Mouse (Mus musculus): ENCODE measurements at regions not wholly inside any gene's neighbourhood (a gene's known extent, or its start where the extent isn't known, plus 50 kb on each side); places are given as distances from the start of the nearest gene placed in this dataset.
A peak's percentile ranks its signal among the peaks of the same experiment; 100 is the strongest.

- Histone ChIP-seq H3K36me3 (replicated peaks) (no peaks in the 10 kb centered on the region), H3K4me3 (no peak overlapping the region), H3K4me2 (no peak overlapping the region), H3K4me1 (no peaks in the 10 kb centered on the region), H3K27ac (no peak overlapping the region), H3K27me3 (replicated peaks) (no peaks in the 10 kb centered on the region), H3K9ac (no peak overlapping the region), H3K9me3 (no peaks in the 10 kb centered on the region)
- no peak for ATAC-seq (replicated peaks)
- WGBS = 84% methylated on average over 4 of the region's 4 CpGs
Observed at GRCm38 (mm10) chr13:30062285-30062684, 74.0 kb upstream of the Mboat1 start.

- Histone ChIP-seq H3K9me3 (no peaks in the 10 kb centered on the region), H3K9ac (no peak overlapping the region), H3K36me3 (replicated peaks) (no peaks in the 10 kb centered on the region), H3K4me1 (no peaks in the 10 kb centered on the region), H3K27me3 (replicated peaks) (no peaks in the 10 kb centered on the region), H3K27ac (no peak overlapping the region), H3K4me3 (no peak overlapping the region), H3K4me2 (no peak overlapping the region)
- no peak for ATAC-seq (replicated peaks)
- 91% methylated on average over 3 of the region's 3 CpGs for WGBS
Observed at GRCm38 (mm10) chr13:30055141-30055645, 69.3 kb upstream of the E2f3 start.

GRCm38 (mm10) chr13:30051891-30052550, 66.2 kb upstream of the E2f3 start:
- H3K36me3 ChIP-seq (replicated peaks) = no peaks in the 10 kb centered on the region
- no peaks in the 10 kb centered on the region for H3K9me3 ChIP-seq
- no peak overlapping the region for H3K4me3 ChIP-seq
- no peak overlapping the region for H3K4me2 ChIP-seq
- H3K27ac ChIP-seq = no peak overlapping the region
- no peaks in the 10 kb centered on the region for H3K4me1 ChIP-seq
- no peaks in the 10 kb centered on the region for H3K27me3 ChIP-seq (replicated peaks)
- ATAC-seq (replicated peaks) = no peak
- no peak overlapping the region for H3K9ac ChIP-seq
- 79% methylated on average over 16 of the region's 16 CpGs for WGBS

GRCm38 (mm10) chr13:30050745-30051508, 65.1 kb upstream of the E2f3 start:
- WGBS = 82% methylated on average over 9 of the region's 9 CpGs
- no peak overlapping the region for H3K4me2 ChIP-seq
- H3K9me3 ChIP-seq = no peaks in the 10 kb centered on the region
- H3K27me3 ChIP-seq (replicated peaks) = no peaks in the 10 kb centered on the region
- H3K4me3 ChIP-seq = no peak overlapping the region
- H3K9ac ChIP-seq = no peak overlapping the region
- ATAC-seq (replicated peaks) = no peak
- H3K4me1 ChIP-seq = no peaks in the 10 kb centered on the region
- no peaks in the 10 kb centered on the region for H3K36me3 ChIP-seq (replicated peaks)
- H3K27ac ChIP-seq = no peak overlapping the region

- H3K4me1 ChIP-seq = no peaks in the 10 kb centered on the region
- no peaks in the 10 kb centered on the region for H3K36me3 ChIP-seq (replicated peaks)
- no peaks in the 10 kb centered on the region for H3K27me3 ChIP-seq (replicated peaks)
- no peak overlapping the region for H3K9ac ChIP-seq
- H3K4me3 ChIP-seq = no peak overlapping the region
- H3K4me2 ChIP-seq = no peak overlapping the region
- H3K27ac ChIP-seq = no peak overlapping the region
- no peaks in the 10 kb centered on the region for H3K9me3 ChIP-seq
- no peak for ATAC-seq (replicated peaks)
- WGBS = 87% methylated on average over 11 of the region's 11 CpGs
Observed at GRCm38 (mm10) chr13:30048260-30048859, 62.5 kb upstream of the E2f3 start.

- peak overlapping the region; percentile 14; the same call in 1 of the 2 replicates for H3K4me2 ChIP-seq
- H3K9me3 ChIP-seq = no peaks in the 10 kb centered on the region
- 88% methylated on average over 5 of the region's 5 CpGs for WGBS
- H3K27me3 ChIP-seq (replicated peaks) = no peaks in the 10 kb centered on the region
- H3K36me3 ChIP-seq (replicated peaks) = no peaks in the 10 kb centered on the region
- H3K4me3 ChIP-seq = no peak overlapping the region
- no peaks in the 10 kb centered on the region for H3K4me1 ChIP-seq
- no peak overlapping the region for H3K9ac ChIP-seq
- H3K27ac ChIP-seq = no peak overlapping the region
- 0 out of 2 replicates have a peak, but pooled peaks have one; percentile 48 for ATAC-seq (replicated peaks)
Observed at GRCm38 (mm10) chr13:30046504-30047169, 60.8 kb upstream of the E2f3 start.

GRCm38 (mm10) chr13:30046061-30046460, 60.2 kb upstream of the E2f3 start:
- no peak overlapping the region for H3K27ac ChIP-seq
- WGBS = 68% methylated on average over 15 of the region's 15 CpGs
- no peak overlapping the region for H3K4me3 ChIP-seq
- 0 out of 2 replicates have a peak overlapping the region, but pooled peaks have one; percentile 14 for H3K4me2 ChIP-seq
- H3K27me3 ChIP-seq (replicated peaks) = no peaks in the 10 kb centered on the region
- H3K4me1 ChIP-seq = no peaks in the 10 kb centered on the region
- no peak overlapping the region for H3K9ac ChIP-seq
- no peaks in the 10 kb centered on the region for H3K36me3 ChIP-seq (replicated peaks)
- H3K9me3 ChIP-seq = no peaks in the 10 kb centered on the region
- ATAC-seq (replicated peaks) = peak; percentile 91

- no peak for ATAC-seq (replicated peaks)
- 78% methylated on average over 6 of the region's 6 CpGs for WGBS
Observed at GRCm38 (mm10) chr13:30045225-30045624, 59.4 kb upstream of the E2f3 start.

GRCm38 (mm10) chr13:30044790-30045189, 58.9 kb upstream of the E2f3 start:
- H3K4me2 ChIP-seq = no peak overlapping the region
- H3K4me3 ChIP-seq = no peak overlapping the region
- ATAC-seq (replicated peaks) = no peak
- WGBS = 79% methylated on average over 2 of the region's 2 CpGs
- no peaks in the 10 kb centered on the region for H3K36me3 ChIP-seq (replicated peaks)
- H3K9ac ChIP-seq = no peak overlapping the region
- H3K4me1 ChIP-seq = no peaks in the 10 kb centered on the region
- H3K27ac ChIP-seq = no peak overlapping the region
- H3K9me3 ChIP-seq = no peaks in the 10 kb centered on the region
- no peaks in the 10 kb centered on the region for H3K27me3 ChIP-seq (replicated peaks)

More at GRCm38 (mm10) chr13:30045225-30045624, 59.4 kb upstream of the E2f3 start:
- Histone ChIP-seq H3K9ac (no peak overlapping the region), H3K27me3 (replicated peaks) (no peaks in the 10 kb centered on the region), H3K9me3 (no peaks in the 10 kb centered on the region), H3K36me3 (replicated peaks) (no peaks in the 10 kb centered on the region), H3K4me1 (no peaks in the 10 kb centered on the region), H3K4me3 (no peak overlapping the region), H3K4me2 (no peak overlapping the region), H3K27ac (no peak overlapping the region)

GRCm38 (mm10) chr13:30042689-30043320, 56.9 kb upstream of the E2f3 start:
- Histone ChIP-seq H3K36me3 (replicated peaks) (no peaks in the 10 kb centered on the region), H3K27me3 (replicated peaks) (no peaks in the 10 kb centered on the region), H3K9me3 (no peaks in the 10 kb centered on the region), H3K4me3 (no peak overlapping the region), H3K4me1 (no peaks in the 10 kb centered on the region), H3K4me2 (no peak overlapping the region), H3K27ac (no peak overlapping the region), H3K9ac (no peak overlapping the region)
- WGBS = 78% methylated on average over 15 of the region's 15 CpGs
- ATAC-seq (replicated peaks) = no peak

- H3K27me3 ChIP-seq (replicated peaks) = no peaks in the 10 kb centered on the region
- H3K9ac ChIP-seq = no peak overlapping the region
- no peak for ATAC-seq (replicated peaks)
- no peak overlapping the region for H3K4me3 ChIP-seq
- no peaks in the 10 kb centered on the region for H3K4me1 ChIP-seq
- no peak overlapping the region for H3K27ac ChIP-seq
- 93% methylated on average over 3 of the region's 3 CpGs for WGBS
- no peak overlapping the region for H3K4me2 ChIP-seq
- H3K36me3 ChIP-seq (replicated peaks) = no peaks in the 10 kb centered on the region
- no peaks in the 10 kb centered on the region for H3K9me3 ChIP-seq
Observed at GRCm38 (mm10) chr13:30041501-30042295, 55.8 kb upstream of the E2f3 start.

Data from midbrain, embryonic 15.5 days (tissue).